Mouse (Mus musculus) MEL (cell line): Measurements from ENCODE around the gene Exoc3l. TPM values are rescaled to one million over a fixed set of nuclear protein-coding genes. Genes with fewer than 3 reads are reported as not detected.

Experiments used
- DNase-seq: peaks from one replicate; pipeline ENCODE4 v3.0.0; 2011; ENCODE audit warnings: low read depth, low spot score
- H3K27ac ChIP-seq: 2 replicates; pipeline ENCODE4 v1.5.1; 2012; ENCODE audit warnings: low read depth, mild to moderate bottlenecking, control low read depth, low read length, moderate library complexity; ENCODE audit not compliant: control insufficient read depth
- H3K27me3 ChIP-seq, 2 experiments: fragments of 150-350 bp in 1 of 2; sonication (generic) in 1 of 2; 2 replicates each; pipeline ENCODE4 v1.6.1; 2012; ENCODE audit warnings: low read length in 2 of 2, mild to moderate bottlenecking in 2 of 2, improper control_type of control experiment in 1 of 2, moderate library complexity in 1 of 2; ENCODE audit not compliant: insufficient read depth in 2 of 2, control insufficient read depth in 1 of 2
- H3K36me3 ChIP-seq, 2 experiments: 2 replicates each; pipeline ENCODE4 v1.6.1; 2012 to 2014; ENCODE audit warnings: low read length in 2 of 2, improper control_type of control experiment in 1 of 2, inconsistent platforms in 1 of 2, mild to moderate bottlenecking in 1 of 2; ENCODE audit not compliant: insufficient read depth in 2 of 2, control insufficient read depth in 1 of 2
- H3K4me1 ChIP-seq, 2 experiments: fragments of 150-350 bp in 1 of 2; sonication (generic) in 1 of 2; 2 replicates each; pipeline ENCODE4 v1.6.1; 2012; ENCODE audit warnings: low read length in 2 of 2, improper control_type of control experiment in 1 of 2, mild to moderate bottlenecking in 1 of 2; ENCODE audit not compliant: insufficient read depth in 2 of 2, control insufficient read depth in 1 of 2
- H3K4me3 ChIP-seq, 2 experiments: fragments of 150-350 bp in 1 of 2; sonication (generic) in 1 of 2; 2 replicates each; pipeline ENCODE4 v1.5.1; 2012; ENCODE audit warnings: low read depth in 2 of 2, low read length in 2 of 2, mild to moderate bottlenecking in 2 of 2, moderate library complexity in 2 of 2, control low read depth in 1 of 2, improper control_type of control experiment in 1 of 2; ENCODE audit not compliant: control insufficient read depth in 1 of 2, insufficient read depth in 1 of 2
- H3K79me2 ChIP-seq: 2 replicates; pipeline ENCODE4 v1.6.1; 2012; ENCODE audit warnings: mild to moderate bottlenecking, low read length, moderate library complexity; ENCODE audit not compliant: control insufficient read depth, poor library complexity, insufficient read depth
- H3K9ac ChIP-seq: 2 replicates; pipeline ENCODE4 v1.6.1; 2012; ENCODE audit warnings: low read depth, mild to moderate bottlenecking, control low read depth, low read length, moderate library complexity; ENCODE audit not compliant: control insufficient read depth, poor library complexity, severe bottlenecking
- H3K9me3 ChIP-seq: fragments of 150-350 bp; sonication (generic); replicated peaks from 2 replicates; pipeline ENCODE4 v1.6.1; 2012; ENCODE audit warnings: mild to moderate bottlenecking, low read length, improper control_type of control experiment, moderate library complexity; ENCODE audit not compliant: insufficient read depth
- CHD2 ChIP-seq: IDR thresholded peaks from 2 replicates; pipeline ENCODE4 v1.6.1; 2011; ENCODE audit warnings: low read length, improper control_type of control experiment
- CTCF ChIP-seq, 3 experiments: IDR thresholded peaks in 2 of 3; conservative IDR thresholded peaks in 1 of 3; 2 replicates each; pipeline ENCODE4 v1.5.1; 2011 to 2012; ENCODE audit warnings: low read length in 3 of 3, low read depth in 2 of 3, mild to moderate bottlenecking in 2 of 3, improper control_type of control experiment in 1 of 3, inconsistent platforms in 1 of 3, mixed read lengths in 1 of 3, moderate library complexity in 1 of 3; ENCODE audit not compliant: control insufficient read depth in 1 of 3, insufficient read depth in 1 of 3, poor library complexity in 1 of 3, severe bottlenecking in 1 of 3
- E2F4 ChIP-seq: IDR thresholded peaks from 2 replicates; pipeline ENCODE4 v1.6.1; 2011; ENCODE audit warnings: low read depth, low read length, improper control_type of control experiment, borderline replicate concordance
- ELF1 ChIP-seq: IDR thresholded peaks from 2 replicates; pipeline ENCODE4 v1.6.1; 2014; ENCODE audit warnings: low read depth, mild to moderate bottlenecking, inconsistent platforms, low read length, improper control_type of control experiment, moderate library complexity
- EP300 ChIP-seq, 2 experiments: IDR thresholded peaks; 2 replicates each; pipeline ENCODE4 v1.6.1; 2011; ENCODE audit warnings: improper control_type of control experiment in 2 of 2, low read length in 2 of 2, low read depth in 1 of 2, mild to moderate bottlenecking in 1 of 2
- ETS1 ChIP-seq: IDR thresholded peaks from 2 replicates; pipeline ENCODE4 v1.6.1; 2012; ENCODE audit warnings: low read depth, mild to moderate bottlenecking, inconsistent platforms, low read length, improper control_type of control experiment, moderate library complexity
- JUND ChIP-seq: IDR thresholded peaks from 2 replicates; pipeline ENCODE4 v1.6.1; 2011; ENCODE audit warnings: low read depth, mild to moderate bottlenecking, improper control_type of control experiment, low read length
- KAT2A ChIP-seq: conservative IDR thresholded peaks from 2 replicates; pipeline ENCODE4 v1.6.1; 2012; ENCODE audit warnings: low read depth, low read length, improper control_type of control experiment, inconsistent platforms
- MAZ ChIP-seq: IDR thresholded peaks from 2 replicates; pipeline ENCODE4 v1.6.1; 2012; ENCODE audit warnings: low read depth, mild to moderate bottlenecking, inconsistent platforms, low read length, improper control_type of control experiment
- MEF2A ChIP-seq: IDR thresholded peaks from 2 replicates; pipeline ENCODE4 v1.6.1; 2014; ENCODE audit warnings: low read depth, mild to moderate bottlenecking, inconsistent platforms, low read length, improper control_type of control experiment; ENCODE audit not compliant: poor library complexity, insufficient replicate concordance, severe bottlenecking; ENCODE audit errors: extremely low read depth
- MYB ChIP-seq: IDR thresholded peaks from 2 replicates; pipeline ENCODE4 v1.6.1; 2011; ENCODE audit warnings: mild to moderate bottlenecking, low read depth, low read length, improper control_type of control experiment
- MYC ChIP-seq: IDR thresholded peaks from 2 replicates; pipeline ENCODE4 v1.6.1; 2011; ENCODE audit warnings: low read depth, mild to moderate bottlenecking, low read length, improper control_type of control experiment, moderate library complexity
- NELFE ChIP-seq: IDR thresholded peaks from 2 replicates; pipeline ENCODE4 v1.6.1; 2011; ENCODE audit warnings: low read depth, low read length, improper control_type of control experiment
- POLR2A ChIP-seq, 2 experiments: IDR thresholded peaks; 2 replicates each; pipeline ENCODE4 v1.6.1; 2011 to 2012; ENCODE audit warnings: low read length in 2 of 2, mild to moderate bottlenecking in 2 of 2, control low read depth in 1 of 2, improper control_type of control experiment in 1 of 2, low read depth in 1 of 2, moderate library complexity in 1 of 2; ENCODE audit not compliant: control insufficient read depth in 1 of 2, insufficient read depth in 1 of 2, poor library complexity in 1 of 2
- POLR2AphosphoS2 ChIP-seq: IDR thresholded peaks from 2 replicates; pipeline ENCODE4 v1.6.1; 2011; ENCODE audit warnings: low read length, improper control_type of control experiment
- POLR2AphosphoS5 ChIP-seq: IDR thresholded peaks from 2 replicates; pipeline ENCODE4 v1.6.1; 2012; ENCODE audit warnings: low read depth, borderline replicate concordance, mild to moderate bottlenecking, inconsistent platforms, low read length, moderate library complexity, mixed read lengths
- RAD21 ChIP-seq: IDR thresholded peaks from 2 replicates; pipeline ENCODE4 v1.6.1; 2011; ENCODE audit warnings: mild to moderate bottlenecking, low read depth, low read length, improper control_type of control experiment
- RCOR1 ChIP-seq: IDR thresholded peaks from 2 replicates; pipeline ENCODE4 v1.6.1; 2012; ENCODE audit warnings: low read depth, mild to moderate bottlenecking, inconsistent platforms, low read length, improper control_type of control experiment
- SIN3A ChIP-seq: IDR thresholded peaks from 2 replicates; pipeline ENCODE4 v1.6.1; 2012; ENCODE audit warnings: low read length, improper control_type of control experiment, inconsistent platforms
- SMC3 ChIP-seq: IDR thresholded peaks from 2 replicates; pipeline ENCODE4 v1.6.1; 2011; ENCODE audit warnings: low read depth, low read length, improper control_type of control experiment
- UBTF ChIP-seq: IDR thresholded peaks from 2 replicates; pipeline ENCODE4 v1.6.1; 2012; ENCODE audit warnings: low read depth, mild to moderate bottlenecking, inconsistent platforms, low read length, improper control_type of control experiment, moderate library complexity, borderline replicate concordance; ENCODE audit not compliant: insufficient read depth
- USF2 ChIP-seq, 2 experiments: IDR thresholded peaks; 2 replicates each; pipeline ENCODE4 v1.6.1; 2011 to 2012; ENCODE audit warnings: improper control_type of control experiment in 2 of 2, low read length in 2 of 2, borderline replicate concordance in 1 of 2, inconsistent platforms in 1 of 2, low read depth in 1 of 2, mild to moderate bottlenecking in 1 of 2; ENCODE audit not compliant: insufficient read depth in 1 of 2
- polyA plus RNA-seq, 2 experiments: library from polyadenylated mRNA; stranded (reverse) in 1 of 2; unstranded in 1 of 2; fragments of >175 nt in 1 of 2; fragments of >200 nt in 1 of 2; gene quantifications; 2 replicates each; pipeline versions ENCODE4 v1.2.1 to v1.2.4; 2012; ENCODE audit warnings: low replicate concordance in 2 of 2, low read depth in 1 of 2; ENCODE audit not compliant: insufficient read length in 2 of 2, insufficient read depth in 1 of 2, missing spikeins in 1 of 2
- total RNA-seq: library from RNA; depleted of rRNA; stranded (reverse); fragments of 300-350 nt; gene quantifications from 2 replicates; pipeline ENCODE4 v1.2.3, GENCODE M21; 2012; rRNA removed

Gene Exoc3l
- total RNA-seq (0.56 and 0.69 TPM in 2 replicates), polyA plus RNA-seq (1 to 10 TPM in 1 of 2 experiments, not detected in 1; 2.0 TPM)

DNA sequence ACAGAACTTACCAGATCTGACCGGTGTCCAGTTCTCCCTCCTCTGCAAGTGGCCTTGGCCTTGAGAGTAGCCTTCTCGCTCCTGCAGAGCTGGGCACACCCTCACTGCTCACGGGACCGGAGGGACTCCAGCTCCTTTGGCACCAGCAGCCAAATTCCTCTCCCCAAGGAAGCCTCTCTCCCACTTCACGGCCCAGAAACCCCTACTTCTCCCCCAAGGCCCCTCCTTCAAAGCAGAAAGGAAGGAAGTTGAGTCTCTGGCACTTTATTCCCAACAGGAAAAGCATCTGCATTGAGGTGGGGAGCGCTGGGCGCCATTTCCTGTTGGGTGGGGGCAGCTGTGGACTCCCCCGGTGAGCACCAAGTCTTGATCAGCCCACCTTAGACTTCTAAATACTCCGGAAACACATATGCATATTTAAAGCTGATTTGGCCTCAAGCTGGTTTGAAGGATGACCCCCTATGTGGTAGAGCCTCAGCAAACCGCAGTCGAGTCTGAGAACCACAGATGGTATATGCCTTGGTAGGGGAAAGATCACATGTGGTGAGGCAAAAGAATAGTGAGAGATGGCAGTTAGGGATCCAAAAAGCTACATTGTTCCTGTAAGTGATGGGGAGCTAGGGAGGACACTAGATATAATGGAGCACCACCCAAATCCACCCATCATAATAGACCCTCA is at the start of gene Exoc3l:
Gene Exoc3l, minus strand, starts transcription at position 207 of the 679 bp plus-strand sequence.
- Histone ChIP-seq H3K79me2 (peaks cover 32% of the 10 kb centered on the region), H3K9ac (peak within 1 kb of the TSS; percentile 78), H3K4me1 (peaks cover 11 to 21% of the 10 kb centered on the region in 2 experiments), H3K4me3 (peak within 1 kb of the TSS; percentile 81 to 86), H3K36me3 (peaks cover 7 to 21% of the 10 kb centered on the region in 2 experiments), H3K27ac (peak within 1 kb of the TSS; percentile 69; the same call in 1 of the 2 replicates), H3K27me3 (no peaks in the 10 kb centered on the region), H3K9me3 (no peaks in the 10 kb centered on the region)
- DNase-seq = no peak
- no peak for TF ChIP-seq KAT2A
- no peak for TF ChIP-seq MYC
- TF ChIP-seq MYB = no peak
- TF ChIP-seq POLR2A (IDR thresholded peaks at IDR 0.05; ENCODE audit: control insufficient read depth in 1 of 2, insufficient read depth in 1 of 2, low read depth in 1 of 2, low read length in 2 of 2, poor library complexity in 1 of 2) = no peak
- TF ChIP-seq POLR2AphosphoS2 = no peak
- no peak for TF ChIP-seq MAZ
- TF ChIP-seq NELFE = no peak
- no peak for TF ChIP-seq E2F4
- no peak for TF ChIP-seq ELF1
- TF ChIP-seq SIN3A = no peak
- no peak for TF ChIP-seq RCOR1
- TF ChIP-seq JUND = no peak
- TF ChIP-seq UBTF = no peak
- no peak for TF ChIP-seq POLR2AphosphoS5
- no peak for TF ChIP-seq CTCF (IDR thresholded peaks at IDR 0.05 in 2 of 3, conservative IDR thresholded peaks at IDR 0.05 in 1 of 3; ENCODE audit: control insufficient read depth in 1 of 3, insufficient read depth in 1 of 3, low read depth in 2 of 3, low read length in 3 of 3, poor library complexity in 1 of 3, severe bottlenecking in 1 of 3)

DNA sequence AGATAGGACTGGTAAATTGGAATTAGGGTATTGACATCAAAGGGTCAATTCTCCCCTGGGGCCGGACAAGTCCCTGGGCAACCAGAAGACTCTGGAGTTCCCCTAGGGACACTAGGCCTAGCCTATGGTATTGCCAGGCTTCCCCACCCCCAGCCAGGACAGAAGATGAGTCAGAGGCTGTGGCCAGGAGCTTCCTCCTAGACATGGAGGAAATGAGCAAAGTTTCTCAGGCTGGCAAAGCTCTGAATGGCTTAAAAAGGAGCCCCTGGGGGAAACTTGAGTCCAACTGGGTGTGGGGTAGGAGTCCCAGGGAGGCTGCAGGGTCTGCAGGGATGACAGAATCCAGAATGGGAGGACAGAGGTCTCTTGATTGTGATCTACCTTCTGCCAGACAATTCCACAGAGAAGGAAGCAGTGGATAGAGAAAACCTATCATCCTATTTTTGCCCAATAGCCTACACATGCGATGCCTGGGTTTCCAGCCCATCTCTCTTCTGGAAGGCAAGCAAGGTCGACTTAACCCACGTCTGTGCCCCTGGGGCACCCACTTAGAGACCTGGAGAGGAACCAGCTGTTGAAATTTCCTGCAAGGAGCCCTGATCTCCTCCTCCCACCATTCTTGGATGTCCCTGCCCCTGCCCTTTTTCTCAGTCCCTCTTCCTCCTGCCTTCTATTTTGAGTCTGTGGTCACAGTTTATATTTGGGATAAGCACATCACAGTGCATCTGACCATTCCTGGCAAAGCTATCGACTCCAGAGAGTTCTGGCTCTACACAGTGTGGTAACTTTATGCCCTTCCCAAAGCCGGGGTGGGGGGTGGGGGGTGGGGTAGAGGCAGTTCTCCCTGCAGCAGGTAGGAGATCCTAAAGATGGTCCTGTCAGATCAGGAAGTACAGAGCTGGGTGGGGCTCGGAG is 49.4 kb upstream of the Exoc3l start:
- peak; percentile 71 for DNase-seq
- Histone ChIP-seq H3K27me3 (peaks cover 4 to 11% of the 10 kb centered on the region in 2 experiments; a peak in 3 of 4 replicates), H3K4me3 (no peak overlapping the region), H3K27ac (peak overlapping the region; percentile 57), H3K79me2 (peaks cover 4% of the 10 kb centered on the region; the same call in 1 of the 2 replicates), H3K4me1 (peaks cover 15 to 54% of the 10 kb centered on the region in 2 experiments), H3K36me3 (peaks cover 0 to 35% of the 10 kb centered on the region in 2 experiments; a peak in 2 of 4 replicates), H3K9ac (peak overlapping the region; percentile 17), H3K9me3 (no peaks in the 10 kb centered on the region)
- 0 out of 2 replicates have a peak, but pooled peaks have one; percentile 39 for TF ChIP-seq RCOR1
- peak; percentile 35 for TF ChIP-seq CHD2
- TF ChIP-seq EP300 (IDR thresholded peaks at IDR 0.05; ENCODE audit: low read depth in 1 of 2, low read length in 2 of 2) = peak; percentile 37 to 55; a peak in 2 of 4 replicates
- TF ChIP-seq USF2 (IDR thresholded peaks at IDR 0.05; ENCODE audit: borderline replicate concordance in 1 of 2, insufficient read depth in 1 of 2, low read depth in 1 of 2, low read length in 2 of 2) = no peak
- TF ChIP-seq SMC3 = no peak
- TF ChIP-seq ETS1 = peak; percentile 54; the same call in 1 of the 2 replicates
- TF ChIP-seq RAD21 = no peak
- TF ChIP-seq MYC = no peak
- TF ChIP-seq MEF2A = no peak
- TF ChIP-seq JUND = peak; percentile 80; the same call in 1 of the 2 replicates
